Mouse (Mus musculus): Measurements from ENCODE around the gene Vmn1r234. TPM values are rescaled to one million over a fixed set of nuclear protein-coding genes. Genes with fewer than 3 reads are reported as not detected.
"Not testable (repeated sequence)": the region's sequence is repeated elsewhere in the genome, so short reads cannot be mapped to it uniquely, and the experiment has no call there.

Gene Vmn1r234
- polyA plus RNA-seq (2017; shearing (Covaris generic)), result not detected

GRCm38 (mm10) chr17:21225787-21226186 is at the start of gene Vmn1r234:
Vmn1r234 (plus strand) TSS chr17:21226087.
- ATAC-seq, result no peak

GRCm38 (mm10) chr17:21211081-21211480 is 14.8 kb upstream of the Vmn1r234 start:
- ATAC-seq, result not testable (repeated sequence)

- peak; percentile 82 for ATAC-seq
Observed at GRCm38 (mm10) chr17:21231654-21232053, 5.8 kb downstream of the Vmn1r234 start.

GRCm38 (mm10) chr17:21256111-21256510 is 30.2 kb downstream of the Vmn1r234 start, which contains the start of gene Vmn1r235:
Vmn1r235 (plus strand) TSS chr17:21256411.
- ATAC-seq, result no peak

- ATAC-seq, result peak; percentile 84
Observed at GRCm38 (mm10) chr17:21272103-21272502, 46.2 kb downstream of the Vmn1r234 start.

- no peak for ATAC-seq
Observed at GRCm38 (mm10) chr17:21282642-21283041, 56.8 kb downstream of the Vmn1r234 start, which contains the start of gene Vmn1r236. Vmn1r236 (plus strand) TSS chr17:21282942.

GRCm38 (mm10) chr17:21284395-21284794 is 58.5 kb downstream of the Vmn1r234 start:
- peak; percentile 58 for ATAC-seq

Other genes starting within 250 kb of the Vmn1r234 start
- under 1 TPM in 2 of 3 experiments, not detected in 1; 0.09 to 0.12 TPM for gene Vmn1r233, start 229.6 kb upstream of the Vmn1r234 start, polyA plus RNA-seq (2017; shearing (Covaris generic))
- gene Zfp160, start 217.2 kb upstream of the Vmn1r234 start, polyA plus RNA-seq (2017; shearing (Covaris generic)), result 10 to 100 TPM; 17.0 to 25.8 (median 23.2) TPM
- not detected for gene Vmn1r235, start 30.3 kb downstream of the Vmn1r234 start, polyA plus RNA-seq (2017; shearing (Covaris generic))
- gene Vmn1r236, start 56.9 kb downstream of the Vmn1r234 start, polyA plus RNA-seq (2017; shearing (Covaris generic)), result not detected
- gene Vmn1r237, start 85.8 kb downstream of the Vmn1r234 start, polyA plus RNA-seq (2017; shearing (Covaris generic)), result not detected
- 10 to 100 TPM; 20.7 to 24.4 (median 22.2) TPM for gene Zfp677, start 157.7 kb downstream of the Vmn1r234 start, polyA plus RNA-seq (2017; shearing (Covaris generic))
- gene Zfp54, start 197.1 kb downstream of the Vmn1r234 start, polyA plus RNA-seq (2017; shearing (Covaris generic)), result 10 to 100 TPM in 2 of 3 experiments, 1 to 10 TPM in 1; 9.0 to 19.1 (median 12.5) TPM
- gene Zfp51, start 224.3 kb downstream of the Vmn1r234 start, polyA plus RNA-seq (2017; shearing (Covaris generic)), result 10 to 100 TPM; 29.4 to 41.9 (median 36.2) TPM

Data from inflammation-experienced regulatory T-cells, adult 6 months (primary cell).